Mouse (Mus musculus) testis, adult 2 months (tissue): Measurements from ENCODE around the gene Csmd2.

ENCODE experiments used
- CTCF ChIP-seq: fragments of 200-500 bp; IDR thresholded peaks from 2 replicates; pipeline ENCODE4 v1.5.1; 2012; ENCODE audit warnings: low read depth, mild to moderate bottlenecking, inconsistent platforms, low read length, moderate library complexity; ENCODE audit not compliant: control insufficient read depth, insufficient read depth, insufficient replicate concordance
- POLR2A ChIP-seq: fragments of 200-500 bp; IDR thresholded peaks from 2 replicates; pipeline ENCODE4 v1.6.1; 2012; ENCODE audit warnings: low read depth, mild to moderate bottlenecking, inconsistent platforms, low read length, moderate library complexity; ENCODE audit not compliant: control insufficient read depth

DNA sequence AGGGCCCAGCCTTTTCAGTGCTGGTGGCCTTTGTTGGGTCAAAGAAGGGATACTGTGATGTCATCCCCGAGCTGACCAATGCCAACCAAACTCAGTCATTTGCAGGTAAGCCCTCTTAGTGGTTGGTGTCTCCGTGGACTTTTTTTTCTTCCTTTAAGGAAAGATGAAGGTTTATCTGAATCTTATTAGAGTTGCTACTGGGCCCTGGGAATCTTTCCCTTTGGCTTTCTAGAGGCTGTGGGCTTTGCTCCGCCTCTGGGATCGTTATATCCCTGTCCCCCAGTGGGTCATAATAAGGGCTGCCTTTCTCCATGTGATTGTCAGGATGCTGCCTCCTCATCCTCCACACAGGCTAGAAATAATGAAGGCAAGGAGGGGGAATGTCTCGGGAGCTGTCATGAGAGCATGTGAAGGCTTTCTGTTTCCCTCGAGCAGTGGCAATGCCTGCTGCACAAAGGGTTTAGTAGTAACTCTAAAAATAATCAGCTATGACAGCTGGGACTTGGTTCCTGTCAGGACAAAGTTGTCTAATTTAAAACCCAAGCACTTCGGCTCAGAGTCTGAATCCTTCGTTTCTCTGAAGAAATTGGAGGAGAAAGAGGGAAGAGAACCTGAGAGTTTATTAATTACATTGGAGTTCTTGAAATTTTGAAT lies 273.4 kb downstream of the Csmd2 start, which contains the start of gene Hmgb4:
- TF ChIP-seq POLR2A (no peak), CTCF (no peak)
